Mouse (Mus musculus): Measurements from ENCODE around the gene Pknox1.
"Not testable (repeated sequence)": the region's sequence is repeated elsewhere in the genome, so short reads cannot be mapped to it uniquely, and the experiment has no call there.

The Pknox1 gene

GRCm38 (mm10) chr17:31564015-31564857, at the start of gene Pknox1:
Gene Pknox1, plus strand, starts transcription at chr17:31564734.
- DNase-seq (ENCODE audit: low spot score), result peak; percentile 100

- DNase-seq (ENCODE audit: low spot score), result no peak
Observed at GRCm38 (mm10) chr17:31519344-31519945, 45.1 kb upstream of the Pknox1 start.

- peak; percentile 100 for DNase-seq (ENCODE audit: low spot score)
Observed at GRCm38 (mm10) chr17:31519946-31520838, 44.3 kb upstream of the Pknox1 start, which contains the start of the genes Wdr4 and Ndufv3. Gene Wdr4, minus strand, starts transcription at chr17:31519980. Gene Ndufv3, plus strand, starts transcription at chr17:31520115.

DNA sequence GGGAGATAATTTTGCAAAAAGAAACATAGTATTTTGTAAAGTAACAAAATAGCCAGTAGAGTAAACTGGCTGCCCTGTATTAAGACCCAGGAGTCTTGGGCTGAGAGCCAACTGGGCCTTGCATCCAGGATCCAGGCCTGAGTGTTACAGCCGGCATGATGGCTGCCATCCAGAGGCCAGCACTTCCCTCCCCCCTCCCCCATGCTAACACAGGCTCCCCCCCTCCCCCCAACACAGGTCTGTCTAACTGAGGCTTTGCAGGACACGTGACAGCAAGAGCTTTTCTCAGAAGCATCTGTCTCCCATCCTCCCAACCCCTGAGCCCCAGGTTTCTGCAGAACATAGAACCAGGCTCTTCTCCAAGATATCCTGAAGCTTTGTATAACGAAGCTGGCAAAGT, 43.6 kb upstream of the Pknox1 start:
- peak; percentile 94 for DNase-seq (ENCODE audit: low spot score)

GRCm38 (mm10) chr17:31521948-31522347, 42.6 kb upstream of the Pknox1 start:
- no peak for DNase-seq (ENCODE audit: low spot score)

GRCm38 (mm10) chr17:31525114-31525513, 39.4 kb upstream of the Pknox1 start:
- no peak for DNase-seq (ENCODE audit: low spot score)

- DNase-seq (ENCODE audit: low spot score), result no peak
Observed at GRCm38 (mm10) chr17:31525816-31526215, 38.7 kb upstream of the Pknox1 start.

DNA sequence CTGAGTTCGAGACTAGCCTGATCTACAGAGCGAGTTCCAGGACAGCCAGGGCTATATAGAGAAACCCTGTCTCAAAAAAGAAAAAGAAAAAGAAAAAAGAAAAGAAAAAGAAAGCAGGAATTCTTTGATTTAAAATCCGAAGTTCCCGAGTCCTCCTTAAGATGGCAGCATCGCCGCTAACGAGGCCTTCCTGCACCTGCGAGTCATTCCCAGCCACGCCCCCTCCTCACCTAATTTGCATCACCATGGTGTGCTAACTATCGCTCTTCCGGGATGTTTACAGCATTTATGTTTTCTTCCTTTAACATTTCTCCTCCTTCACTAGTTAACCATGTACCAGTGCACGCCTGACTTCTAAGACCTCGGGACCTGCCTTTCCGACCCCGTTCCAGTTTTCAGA, 35.2 kb upstream of the Pknox1 start:
- DNase-seq (ENCODE audit: low spot score), result peak; percentile 45

DNA sequence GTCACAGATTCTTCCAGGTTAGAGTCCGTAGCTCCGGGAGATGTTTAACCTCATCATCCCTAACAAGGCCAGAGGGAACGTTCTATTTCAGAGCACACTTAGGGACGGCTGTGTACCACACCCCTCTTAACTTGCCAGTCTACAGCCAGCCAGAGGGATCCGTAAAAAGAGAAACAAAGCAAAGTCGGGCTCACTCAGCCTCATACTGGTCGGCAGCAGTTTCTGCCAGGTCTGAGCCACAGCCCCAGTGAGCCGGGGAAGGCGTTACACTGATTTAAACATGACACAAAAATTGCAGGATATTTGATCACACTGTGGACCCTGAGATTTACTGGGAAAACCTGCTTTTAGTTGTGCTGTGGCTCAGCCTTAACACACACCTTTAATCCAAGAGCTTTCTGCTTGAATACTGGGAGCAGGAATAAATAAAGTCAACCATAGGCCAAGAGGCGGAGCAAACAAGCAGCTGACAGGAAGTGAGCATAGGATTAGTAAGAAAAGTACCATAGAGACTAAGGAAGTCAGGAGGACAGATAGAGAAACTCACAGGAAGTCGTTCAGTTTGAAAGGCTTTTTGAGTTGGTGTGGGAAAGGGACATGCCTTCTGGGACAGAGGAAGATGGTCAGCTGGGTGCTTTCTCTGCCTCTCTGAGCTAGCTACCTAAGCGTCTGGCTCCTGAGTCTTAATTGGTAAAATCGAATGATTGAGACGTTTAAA, 32.9 kb upstream of the Pknox1 start:
- peak; percentile 29 for DNase-seq (ENCODE audit: low spot score)

- not testable (repeated sequence) for DNase-seq (ENCODE audit: low spot score)
Observed at GRCm38 (mm10) chr17:31532331-31532730, 32.2 kb upstream of the Pknox1 start.

DNA sequence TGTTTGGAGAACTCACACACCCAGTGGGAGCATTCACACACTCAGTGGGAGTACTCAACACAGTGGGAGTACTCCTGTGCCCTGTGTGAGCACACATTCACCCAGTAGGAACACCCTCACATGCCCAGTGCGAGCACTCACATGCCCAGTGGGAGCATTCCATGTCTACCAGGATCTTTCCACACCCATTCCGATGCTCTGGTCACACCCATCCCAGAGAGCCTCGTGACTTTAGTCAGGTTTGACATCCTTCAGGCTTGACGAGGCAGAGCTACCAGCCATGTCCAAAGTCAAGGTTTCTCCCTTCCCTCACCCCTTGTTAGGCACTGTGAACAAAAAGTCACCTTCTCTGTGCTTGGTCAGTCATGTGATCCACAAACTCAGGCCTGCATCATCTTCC, 29.2 kb upstream of the Pknox1 start:
- DNase-seq (ENCODE audit: low spot score), result no peak

- peak; percentile 58 for DNase-seq (ENCODE audit: low spot score)
Observed at GRCm38 (mm10) chr17:31535871-31536629, 28.5 kb upstream of the Pknox1 start.

- peak; percentile 41 for DNase-seq (ENCODE audit: low spot score)
Observed at GRCm38 (mm10) chr17:31540101-31540500, 24.4 kb upstream of the Pknox1 start.

- DNase-seq (ENCODE audit: low spot score), result no peak
Observed at GRCm38 (mm10) chr17:31540809-31541459, 23.6 kb upstream of the Pknox1 start.

GRCm38 (mm10) chr17:31541460-31541831, 23.1 kb upstream of the Pknox1 start:
- DNase-seq (ENCODE audit: low spot score), result peak; percentile 84

GRCm38 (mm10) chr17:31543574-31543973, 21.0 kb upstream of the Pknox1 start:
- DNase-seq (ENCODE audit: low spot score), result no peak

DNA sequence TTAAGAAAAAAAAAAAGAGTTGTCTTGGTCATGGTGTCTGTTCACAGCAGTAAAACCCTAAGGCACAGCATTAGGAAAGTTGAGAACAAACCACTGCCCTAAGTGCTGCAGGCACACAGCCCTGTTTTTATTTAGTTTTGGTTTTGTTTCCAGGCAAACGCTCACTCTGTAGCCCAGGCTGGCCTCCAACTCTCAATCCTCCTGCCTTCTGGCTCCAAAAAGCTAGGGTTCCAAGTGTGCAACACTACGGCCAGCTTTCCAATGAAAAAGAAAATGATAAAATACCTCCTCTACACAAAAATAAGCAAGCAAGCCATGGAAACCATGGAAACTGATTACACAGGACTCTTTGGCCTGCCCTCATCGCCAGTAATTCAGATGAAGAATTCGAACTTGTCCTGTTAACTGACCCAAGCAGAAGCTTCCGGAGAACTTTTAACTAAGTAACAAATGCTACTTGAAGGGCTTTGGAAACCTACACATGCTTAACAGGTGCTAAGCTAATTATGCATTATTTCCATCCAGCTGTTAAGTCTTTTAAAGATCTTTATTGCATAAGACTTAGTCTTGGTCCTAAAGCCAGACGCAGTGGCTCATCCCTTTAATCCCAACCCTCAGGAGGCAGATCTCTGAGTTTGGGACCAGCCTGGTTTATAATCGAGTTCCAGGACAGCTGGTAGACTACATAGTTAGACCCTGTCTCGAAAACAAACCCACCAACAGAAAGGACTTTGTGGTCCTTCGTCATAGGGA, 17.9 kb upstream of the Pknox1 start:
- DNase-seq (ENCODE audit: low spot score), result no peak

DNA sequence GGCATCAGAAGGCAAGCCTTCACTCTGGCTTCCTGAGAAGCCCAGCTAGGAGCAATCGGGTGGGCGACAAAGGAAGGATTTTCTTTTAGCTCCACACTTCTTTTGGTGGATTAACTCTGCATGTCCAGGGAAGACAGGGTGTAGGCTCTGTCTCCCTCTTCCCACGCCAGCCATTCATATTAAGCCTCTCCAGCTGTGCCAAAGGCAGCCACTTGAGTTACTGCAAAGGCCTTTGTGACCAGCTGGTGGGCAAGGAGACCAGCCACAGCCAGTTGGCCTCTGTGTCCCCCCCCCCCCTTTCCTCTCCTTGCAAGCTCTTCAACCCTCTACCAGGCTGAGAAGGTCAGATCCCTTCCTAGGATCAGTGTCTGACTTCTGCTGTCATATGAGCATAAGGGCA, 16.6 kb upstream of the Pknox1 start:
- DNase-seq (ENCODE audit: low spot score), result no peak

DNA sequence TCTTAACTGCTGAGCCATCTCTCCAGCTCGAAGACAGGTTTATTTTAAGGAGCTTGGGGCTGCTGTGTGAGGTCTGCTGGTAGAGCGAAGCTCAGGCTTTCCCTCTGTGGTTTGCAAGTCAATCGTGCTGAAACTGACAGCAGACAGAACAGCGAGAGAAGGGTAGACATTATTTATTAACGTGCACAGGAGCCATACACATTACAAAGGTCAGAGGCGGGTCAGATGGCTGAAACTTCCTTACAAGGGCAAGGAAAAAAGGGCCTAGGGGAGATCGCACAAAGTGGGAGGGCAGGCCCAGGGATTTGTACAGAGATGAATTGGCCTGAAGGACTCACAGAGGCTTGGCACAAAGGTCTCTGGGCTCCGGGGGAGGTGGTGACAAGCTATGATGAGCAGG, 15.1 kb upstream of the Pknox1 start:
- DNase-seq (ENCODE audit: low spot score), result no peak

GRCm38 (mm10) chr17:31552601-31553000, 11.9 kb upstream of the Pknox1 start:
- not testable (repeated sequence) for DNase-seq (ENCODE audit: low spot score)
